Mouse (Mus musculus) myocyte (in vitro differentiated cells): Measurements from ENCODE around the gene Map4. TPM values are rescaled to one million over a fixed set of nuclear protein-coding genes. Genes with fewer than 3 reads are reported as not detected.

Experiments
- H3K27me3 ChIP-seq: one replicate; pipeline ENCODE4 v1.6.1; 2011; ENCODE audit not compliant: control insufficient read depth, insufficient read depth, insufficient read length
- H3K36me3 ChIP-seq: one replicate; pipeline ENCODE4 v1.6.1; 2011; ENCODE audit not compliant: control insufficient read depth, insufficient read depth
- H3K4me2 ChIP-seq: one replicate; pipeline ENCODE4 v1.6.1; 2011; ENCODE audit warnings: low read depth, control low read depth
- H3K4me3 ChIP-seq: one replicate; pipeline ENCODE4 v1.5.1; 2011; ENCODE audit warnings: mild to moderate bottlenecking, control low read depth, moderate library complexity
- H3K79me2 ChIP-seq: one replicate; pipeline ENCODE4 v1.6.1; 2011; ENCODE audit not compliant: control insufficient read depth, insufficient read depth
- H3ac ChIP-seq: one replicate; pipeline ENCODE4 v1.6.1; 2011; ENCODE audit not compliant: control insufficient read depth, insufficient read length
- CEBPB ChIP-seq: IDR thresholded peaks from 2 replicates; pipeline ENCODE4 v1.6.1; 2011; ENCODE audit warnings: mild to moderate bottlenecking, moderate library complexity; ENCODE audit not compliant: poor library complexity, insufficient read depth, severe bottlenecking
- E2F4 ChIP-seq: IDR thresholded peaks from one replicate; pipeline ENCODE4 v1.6.1; 2011; ENCODE audit warnings: mild to moderate bottlenecking, control low read depth, moderate library complexity; ENCODE audit not compliant: insufficient read depth
- MAX ChIP-seq: IDR thresholded peaks from one replicate; pipeline ENCODE4 v1.6.1; 2011; ENCODE audit warnings: low read depth, mild to moderate bottlenecking, control low read depth
- MYOD1 ChIP-seq, 3 experiments: IDR thresholded peaks; one replicate each; pipeline ENCODE4 v1.6.1; 2011; ENCODE audit warnings: control low read depth in 2 of 3, low read depth in 2 of 3, mild to moderate bottlenecking in 2 of 3, moderate library complexity in 1 of 3; ENCODE audit not compliant: insufficient read length in 2 of 3, control insufficient read depth in 1 of 3
- MYOG ChIP-seq, 3 experiments: IDR thresholded peaks; one replicate each; pipeline ENCODE4 v1.6.1; 2011; ENCODE audit warnings: control low read depth in 2 of 3, low read depth in 2 of 3, mild to moderate bottlenecking in 2 of 3; ENCODE audit not compliant: insufficient read length in 2 of 3, control insufficient read depth in 1 of 3, insufficient read depth in 1 of 3
- POLR2A ChIP-seq: IDR thresholded peaks from one replicate; pipeline ENCODE4 v1.6.1; 2011; ENCODE audit warnings: low read depth, mild to moderate bottlenecking, control low read depth, moderate library complexity; ENCODE audit not compliant: insufficient read length
- POLR2AphosphoS2 ChIP-seq: IDR thresholded peaks from one replicate; pipeline ENCODE4 v1.6.1; 2011; ENCODE audit warnings: low read depth, control low read depth; ENCODE audit not compliant: insufficient read length
- REST ChIP-seq: IDR thresholded peaks from one replicate; pipeline ENCODE4 v1.6.1; 2011; ENCODE audit warnings: mild to moderate bottlenecking, control low read depth, moderate library complexity; ENCODE audit not compliant: insufficient read depth, insufficient read length
- SRF ChIP-seq: IDR thresholded peaks from one replicate; pipeline ENCODE4 v1.6.1; 2011; ENCODE audit warnings: low read depth; ENCODE audit not compliant: control insufficient read depth, insufficient read length
- TCF12 ChIP-seq: IDR thresholded peaks from one replicate; pipeline ENCODE4 v1.6.1; 2011; ENCODE audit warnings: mild to moderate bottlenecking, control low read depth; ENCODE audit not compliant: poor library complexity, insufficient read depth, severe bottlenecking
- TCF3 ChIP-seq: IDR thresholded peaks from one replicate; pipeline ENCODE4 v1.6.1; 2011; ENCODE audit warnings: low read depth, control low read depth; ENCODE audit not compliant: insufficient read length
- USF1 ChIP-seq: IDR thresholded peaks from one replicate; pipeline ENCODE4 v1.6.1; 2011; ENCODE audit warnings: low read depth, mild to moderate bottlenecking, control low read depth, moderate library complexity
- polyA plus RNA-seq: library from polyadenylated mRNA; unstranded; fragments of >200 nt; fragmentation: generic; extraction: Trizol; gene quantifications from one replicate; pipeline ENCODE4 v1.2.1, GENCODE M21; 2012; ENCODE audit warnings: missing spikeins

The Map4 gene
- polyA plus RNA-seq, 1 experiment = 246 TPM

- H3K79me2 ChIP-seq = peaks cover 46% of the 10 kb centered on the region
- peaks cover 33% of the 10 kb centered on the region for H3K36me3 ChIP-seq
- no peaks in the 10 kb centered on the region for H3K27me3 ChIP-seq
- TF ChIP-seq MYOD1 (IDR thresholded peaks at IDR 0.05; ENCODE audit: control insufficient read depth in 1 of 3, insufficient read length in 2 of 3, low read depth in 2 of 3) = no peak
- no peak for TF ChIP-seq SRF
- TF ChIP-seq MYOG (IDR thresholded peaks at IDR 0.05; ENCODE audit: control insufficient read depth in 1 of 3, insufficient read depth in 1 of 3, insufficient read length in 2 of 3, low read depth in 2 of 3) = no peak
- TF ChIP-seq CEBPB = no peak
- TF ChIP-seq E2F4 = no peak
- TF ChIP-seq POLR2AphosphoS2 = no peak
- TF ChIP-seq REST = no peak
- H3K4me2 ChIP-seq = no peak overlapping the region
- no peak overlapping the region for H3K4me3 ChIP-seq
- H3ac ChIP-seq = no peak overlapping the region
These were observed 116.6 kb downstream of the Map4 start for GRCm38 (mm10) chr9:110047857-110048256.

GRCm38 (mm10) chr9:110051184-110051583 lies 119.9 kb downstream of the Map4 start:
- Histone ChIP-seq H3K36me3 (peaks cover 27% of the 10 kb centered on the region), H3K27me3 (no peaks in the 10 kb centered on the region), H3K4me2 (no peak overlapping the region), H3K79me2 (peaks cover 34% of the 10 kb centered on the region), H3K4me3 (no peak overlapping the region), H3ac (no peak overlapping the region)
- TF ChIP-seq MYOG (IDR thresholded peaks at IDR 0.05; ENCODE audit: control insufficient read depth in 1 of 3, insufficient read depth in 1 of 3, insufficient read length in 2 of 3, low read depth in 2 of 3) = no peak
- TF ChIP-seq USF1 = no peak
- TF ChIP-seq TCF12 = no peak
- TF ChIP-seq REST = no peak

GRCm38 (mm10) chr9:110051869-110052661 lies 120.8 kb downstream of the Map4 start:
- no peak overlapping the region for H3K4me2 ChIP-seq
- H3K36me3 ChIP-seq = peaks cover 22% of the 10 kb centered on the region
- no peak overlapping the region for H3ac ChIP-seq
- no peaks in the 10 kb centered on the region for H3K27me3 ChIP-seq
- H3K79me2 ChIP-seq = peaks cover 29% of the 10 kb centered on the region
- TF ChIP-seq MYOG (IDR thresholded peaks at IDR 0.05; ENCODE audit: control insufficient read depth in 1 of 3, insufficient read depth in 1 of 3, insufficient read length in 2 of 3, low read depth in 2 of 3) = no peak
- no peak overlapping the region for H3K4me3 ChIP-seq

- TF ChIP-seq POLR2A = no peak
- TF ChIP-seq TCF3 = no peak
- no peak for TF ChIP-seq REST
- TF ChIP-seq CEBPB = no peak
- no peak for TF ChIP-seq TCF12
- no peak overlapping the region for H3K4me3 ChIP-seq
- H3K79me2 ChIP-seq = peaks cover 20% of the 10 kb centered on the region
- peaks cover 21% of the 10 kb centered on the region for H3K36me3 ChIP-seq
- no peak overlapping the region for H3ac ChIP-seq
- peak overlapping the region; percentile 29 for H3K4me2 ChIP-seq
- H3K27me3 ChIP-seq = no peaks in the 10 kb centered on the region
These were observed 121.7 kb downstream of the Map4 start for GRCm38 (mm10) chr9:110052951-110053304.

- Histone ChIP-seq H3K79me2 (peaks cover 14% of the 10 kb centered on the region), H3K4me3 (no peak overlapping the region), H3K27me3 (no peaks in the 10 kb centered on the region), H3K4me2 (peak overlapping the region; percentile 29), H3K36me3 (peaks cover 18% of the 10 kb centered on the region), H3ac (no peak overlapping the region)
- TF ChIP-seq MYOD1 (IDR thresholded peaks at IDR 0.05; ENCODE audit: control insufficient read depth in 1 of 3, insufficient read length in 2 of 3, low read depth in 2 of 3) (peak; percentile 27 to 59 (median 29)), USF1 (peak; percentile 54), MYOG (IDR thresholded peaks at IDR 0.05; ENCODE audit: control insufficient read depth in 1 of 3, insufficient read depth in 1 of 3, insufficient read length in 2 of 3, low read depth in 2 of 3) (peak in 1 of 3 experiments; percentile 53), REST (no peak)
These were observed 122.2 kb downstream of the Map4 start for GRCm38 (mm10) chr9:110053305-110054079.

GRCm38 (mm10) chr9:110054080-110054421 lies 122.8 kb downstream of the Map4 start:
- H3K4me3 ChIP-seq = no peak overlapping the region
- TF ChIP-seq POLR2A (no peak), MYOD1 (IDR thresholded peaks at IDR 0.05; ENCODE audit: control insufficient read depth in 1 of 3, insufficient read length in 2 of 3, low read depth in 2 of 3) (no peak), USF1 (no peak), CEBPB (no peak), MYOG (IDR thresholded peaks at IDR 0.05; ENCODE audit: control insufficient read depth in 1 of 3, insufficient read depth in 1 of 3, insufficient read length in 2 of 3, low read depth in 2 of 3) (no peak), SRF (no peak), E2F4 (no peak), POLR2AphosphoS2 (no peak), REST (no peak), MAX (no peak), TCF12 (no peak), TCF3 (no peak)

More at GRCm38 (mm10) chr9:110054080-110054421, 122.8 kb downstream of the Map4 start:
- no peak overlapping the region for H3ac ChIP-seq
- no peaks in the 10 kb centered on the region for H3K27me3 ChIP-seq
- peaks cover 9% of the 10 kb centered on the region for H3K79me2 ChIP-seq
- H3K36me3 ChIP-seq = peaks cover 12% of the 10 kb centered on the region
- H3K4me2 ChIP-seq = no peak overlapping the region
